Mouse (Mus musculus): ENCODE results near the gene Tns1.

The Tns1 gene

GRCm38 (mm10) chr1:73916298-73916697, 208.0 kb downstream of the Tns1 start:
- in situ Hi-C loops (cut with MboI; ENCODE audit: low pct_unique_long_range_greater_than_20kb in 1 of 2, low sequenced_read_pairs in 2 of 2, unreplicated experiment in 1 of 2) = no loop called here

DNA sequence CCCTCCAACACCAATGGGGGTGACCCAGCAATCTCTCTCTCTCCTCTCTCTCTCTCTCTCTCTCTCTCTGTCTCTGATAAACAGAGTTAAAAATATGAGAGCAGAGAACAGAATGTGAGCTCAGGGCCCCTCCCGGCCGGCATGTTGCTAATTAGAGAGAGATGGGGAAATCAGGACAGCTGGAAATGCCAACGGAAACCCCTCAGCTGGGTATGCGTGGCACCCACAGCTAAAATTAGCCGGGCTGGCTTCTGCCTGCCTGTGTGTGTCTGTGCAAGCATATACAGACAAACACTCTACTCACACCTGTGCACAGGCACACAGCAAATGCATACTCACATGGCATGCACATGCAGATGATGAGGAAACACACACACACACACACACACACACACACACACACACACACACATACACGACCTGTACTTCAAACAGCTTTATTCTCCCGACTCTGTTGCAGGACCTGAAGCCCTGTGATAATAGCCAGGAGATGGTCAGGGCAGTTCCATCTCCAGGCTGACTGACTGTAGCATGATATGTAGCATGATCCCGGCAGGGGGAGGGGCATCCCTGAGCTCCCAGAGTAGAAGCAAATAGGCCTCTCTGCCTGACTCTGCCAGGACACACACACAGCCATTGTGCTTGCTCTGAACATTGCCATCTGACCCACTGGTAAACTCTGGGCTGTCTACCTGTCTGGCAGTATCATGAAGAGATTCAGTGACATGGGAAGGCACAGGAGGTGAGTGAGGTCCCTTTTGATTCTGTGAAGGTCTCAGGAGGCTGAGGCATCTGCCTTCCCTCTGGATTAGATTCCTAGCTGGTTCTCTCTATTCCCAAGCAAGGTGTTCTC, 208.8 kb downstream of the Tns1 start:
- in situ Hi-C loops (cut with MboI; ENCODE audit: low pct_unique_long_range_greater_than_20kb in 1 of 2, low sequenced_read_pairs in 2 of 2, unreplicated experiment in 1 of 2) = no loop called here

GRCm38 (mm10) chr1:73914076-73914475, 210.2 kb downstream of the Tns1 start:
- in situ Hi-C loops (cut with MboI; ENCODE audit: low pct_unique_long_range_greater_than_20kb in 1 of 2, low sequenced_read_pairs in 2 of 2, unreplicated experiment in 1 of 2) = no loop called here

DNA sequence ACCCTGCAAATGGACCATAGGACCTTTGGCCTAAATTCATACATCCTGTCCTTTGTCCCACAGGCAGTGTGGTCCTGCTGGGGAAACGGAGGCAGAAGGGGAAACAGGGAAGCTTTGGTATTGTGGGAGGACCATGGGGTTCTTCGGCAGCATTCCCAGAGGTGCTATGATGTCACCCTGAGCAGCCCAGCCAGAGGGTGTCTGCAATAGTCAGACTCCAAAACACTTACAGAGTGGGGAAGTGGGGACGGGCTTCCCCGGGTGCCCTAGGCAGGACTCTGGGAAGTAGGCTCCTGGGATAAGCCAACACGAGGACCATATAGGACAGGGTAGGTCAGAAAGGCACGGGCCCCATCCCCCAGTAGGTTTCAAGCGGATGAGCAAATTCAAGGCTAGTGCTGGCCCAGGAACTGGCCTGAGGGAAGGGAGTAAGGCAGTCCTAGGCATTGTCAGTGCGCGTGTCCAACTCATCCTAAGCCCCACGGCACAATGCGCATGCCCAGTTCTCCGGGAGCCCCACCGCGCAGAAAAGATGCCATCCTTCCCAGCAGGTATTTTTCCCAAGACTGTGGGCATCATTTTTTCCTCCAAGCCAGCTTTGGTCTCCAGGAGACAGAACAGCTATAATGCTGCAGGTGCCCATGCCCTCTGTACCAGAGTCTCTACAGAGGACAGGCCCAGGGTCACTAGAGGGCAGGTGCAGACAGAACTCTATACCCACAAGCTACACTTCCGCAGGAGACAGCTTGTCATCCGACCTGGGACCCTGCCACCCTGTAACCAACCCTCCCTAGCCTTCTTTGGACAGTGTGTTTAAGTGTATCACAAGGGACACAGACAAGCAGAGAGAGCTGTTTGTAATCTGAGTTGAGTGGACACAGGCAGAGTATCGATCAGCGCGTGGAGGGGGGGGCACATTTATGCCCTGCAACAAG, 210.9 kb downstream of the Tns1 start:
- in situ Hi-C loops (cut with MboI; ENCODE audit: low pct_unique_long_range_greater_than_20kb in 1 of 2, low sequenced_read_pairs in 2 of 2, unreplicated experiment in 1 of 2) = no loop called here

DNA sequence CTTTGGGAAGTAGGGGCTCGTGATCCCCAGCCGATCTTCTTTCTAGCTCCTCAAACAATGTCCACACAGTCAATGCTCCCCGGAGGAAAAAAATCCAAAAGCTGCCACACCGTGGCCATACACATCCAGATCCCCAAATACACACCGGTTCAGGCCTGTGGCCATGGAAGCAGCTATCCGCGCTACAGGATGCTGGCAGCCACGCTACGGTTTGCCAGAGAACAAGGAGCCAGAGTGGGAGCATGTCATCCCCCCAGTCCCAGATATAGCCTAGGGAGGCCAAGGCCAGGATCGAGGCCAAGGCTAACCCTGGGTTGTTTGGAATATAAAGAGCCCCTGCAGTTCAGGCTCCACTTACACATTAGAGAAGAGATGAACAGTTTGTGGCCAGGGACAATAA, 211.8 kb downstream of the Tns1 start:
- in situ Hi-C loops (cut with MboI; ENCODE audit: low pct_unique_long_range_greater_than_20kb in 1 of 2, low sequenced_read_pairs in 2 of 2, unreplicated experiment in 1 of 2) = no loop called here

GRCm38 (mm10) chr1:73911981-73912380, 212.3 kb downstream of the Tns1 start:
- in situ Hi-C loops (cut with MboI; ENCODE audit: low pct_unique_long_range_greater_than_20kb in 1 of 2, low sequenced_read_pairs in 2 of 2, unreplicated experiment in 1 of 2) = no loop called here

DNA sequence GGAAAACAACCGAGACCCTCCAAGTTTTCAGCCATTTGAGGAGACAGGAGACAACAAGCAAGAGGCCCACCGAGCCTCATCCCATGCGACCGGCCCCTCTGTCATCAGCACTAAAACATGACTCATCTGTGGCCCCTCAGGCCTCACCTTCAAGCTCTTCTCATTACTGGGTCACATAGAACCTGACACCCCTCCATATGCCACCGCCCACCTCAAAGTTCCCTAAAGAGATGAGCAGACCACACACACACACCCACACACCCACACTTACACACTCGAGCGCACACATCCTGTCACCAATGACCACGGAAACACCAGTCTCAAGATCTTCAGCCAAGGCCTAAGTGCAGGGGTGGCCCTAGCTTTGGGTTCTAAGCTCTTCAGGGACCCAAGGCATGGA, 213.5 kb downstream of the Tns1 start:
- in situ Hi-C loops (cut with MboI; ENCODE audit: low pct_unique_long_range_greater_than_20kb in 1 of 2, low sequenced_read_pairs in 2 of 2, unreplicated experiment in 1 of 2) = no loop called here

DNA sequence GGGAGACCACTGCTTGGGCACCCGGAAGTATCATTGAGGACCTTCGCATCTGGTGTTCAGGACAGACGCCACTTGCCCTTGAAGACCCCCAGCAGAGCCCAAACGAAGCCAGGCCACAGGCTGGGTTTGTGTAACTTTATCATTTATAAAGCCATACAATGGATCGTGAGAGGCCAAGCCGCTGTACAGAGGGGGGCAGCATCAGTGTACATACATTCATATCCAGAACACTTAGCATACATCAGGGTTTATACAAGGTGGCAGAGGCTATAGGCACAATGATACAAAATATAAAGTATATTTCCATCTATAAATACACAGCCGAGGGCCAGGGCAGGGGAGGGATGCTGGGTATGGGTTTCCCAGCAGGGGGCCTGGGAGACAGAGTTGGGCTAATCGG, 214.1 kb downstream of the Tns1 start:
- in situ Hi-C loops (cut with MboI; ENCODE audit: low pct_unique_long_range_greater_than_20kb in 1 of 2, low sequenced_read_pairs in 2 of 2, unreplicated experiment in 1 of 2) = no loop called here

- in situ Hi-C loops (cut with MboI; ENCODE audit: low pct_unique_long_range_greater_than_20kb in 1 of 2, low sequenced_read_pairs in 2 of 2, unreplicated experiment in 1 of 2) = loop anchor here in 1 of 2 experiments (5.0 to 10.0 kb wide), 3 partner anchors 73 to 285 kb away; partner anchors contain the start of gene Cxcr1
Observed at GRCm38 (mm10) chr1:73909191-73909983, 214.9 kb downstream of the Tns1 start.

DNA sequence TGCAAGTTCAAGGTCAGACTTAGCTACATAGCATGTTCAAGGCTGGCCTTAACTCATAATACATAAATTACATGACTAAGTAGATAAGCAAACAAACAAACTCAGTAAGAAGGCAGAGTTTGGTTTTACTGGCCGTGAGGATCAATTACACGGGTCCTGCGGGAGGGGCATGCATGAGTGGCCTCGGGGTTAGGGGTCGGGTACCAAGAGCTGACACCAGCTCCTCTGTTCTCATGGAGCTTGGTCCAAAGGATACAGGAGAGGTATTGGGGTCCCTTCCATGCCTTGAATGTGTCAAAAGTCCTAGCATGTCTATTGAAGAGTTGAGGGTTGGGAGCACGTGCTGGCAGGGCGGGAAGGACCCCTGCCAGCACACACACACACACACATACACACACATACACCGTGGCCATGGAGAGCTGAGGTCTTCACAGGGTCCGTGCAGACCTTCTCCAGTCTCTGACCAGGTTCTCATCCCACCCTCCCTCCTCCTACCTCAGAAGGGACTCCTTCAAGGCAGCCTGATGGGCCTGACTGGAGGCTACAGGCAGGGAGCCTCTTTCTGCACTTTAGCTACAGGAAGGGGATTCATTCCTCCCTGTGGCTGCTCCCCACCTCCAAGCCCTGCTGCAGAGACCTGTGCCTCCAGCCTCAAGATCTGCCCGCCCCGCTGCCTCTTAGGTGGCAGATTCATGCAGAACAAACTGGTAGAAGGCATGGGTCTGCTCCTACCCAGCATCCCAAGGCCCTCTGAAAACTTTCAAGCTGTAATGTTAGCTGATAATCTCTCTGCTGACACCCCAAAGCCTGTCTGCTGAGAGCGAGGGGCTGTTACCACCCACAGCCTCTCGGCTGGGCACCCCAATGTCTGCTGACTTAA, 215.9 kb downstream of the Tns1 start:
- in situ Hi-C loops (cut with MboI; ENCODE audit: low pct_unique_long_range_greater_than_20kb in 1 of 2, low sequenced_read_pairs in 2 of 2, unreplicated experiment in 1 of 2) = loop anchor here in 1 of 2 experiments (5.0 to 10.0 kb wide), 3 partner anchors 74 to 286 kb away; partner anchors contain the start of gene Cxcr1

GRCm38 (mm10) chr1:73907166-73907565, 217.1 kb downstream of the Tns1 start:
- in situ Hi-C loops (cut with MboI; ENCODE audit: low pct_unique_long_range_greater_than_20kb in 1 of 2, low sequenced_read_pairs in 2 of 2, unreplicated experiment in 1 of 2) = loop anchor here in 1 of 2 experiments (5.0 to 10.0 kb wide), 3 partner anchors 75 to 288 kb away; partner anchors contain the start of gene Cxcr1

DNA sequence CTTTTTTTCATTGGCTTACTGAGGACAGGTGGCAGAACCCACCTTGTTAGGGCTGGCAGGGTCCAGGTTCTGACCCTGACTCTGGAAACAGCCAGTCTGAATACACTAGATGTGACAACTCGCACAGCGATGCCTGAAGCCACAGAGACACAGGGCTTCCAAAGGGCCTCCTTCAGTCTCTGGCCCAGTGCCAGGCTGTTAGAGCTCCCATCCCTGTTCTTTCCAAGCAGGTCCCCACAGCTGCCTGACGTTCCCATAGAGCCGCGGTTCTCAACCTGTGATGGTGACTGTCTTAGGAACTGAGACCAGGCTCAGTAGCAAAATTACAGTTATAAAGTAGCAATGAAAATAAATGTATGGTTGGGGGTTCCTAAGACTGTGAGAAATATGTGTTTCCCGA, 217.9 kb downstream of the Tns1 start:
- in situ Hi-C loops (cut with MboI; ENCODE audit: low pct_unique_long_range_greater_than_20kb in 1 of 2, low sequenced_read_pairs in 2 of 2, unreplicated experiment in 1 of 2) = loop anchor here in 1 of 2 experiments (5.0 to 10.0 kb wide), 3 partner anchors 76 to 288 kb away; partner anchors contain the start of gene Cxcr1

DNA sequence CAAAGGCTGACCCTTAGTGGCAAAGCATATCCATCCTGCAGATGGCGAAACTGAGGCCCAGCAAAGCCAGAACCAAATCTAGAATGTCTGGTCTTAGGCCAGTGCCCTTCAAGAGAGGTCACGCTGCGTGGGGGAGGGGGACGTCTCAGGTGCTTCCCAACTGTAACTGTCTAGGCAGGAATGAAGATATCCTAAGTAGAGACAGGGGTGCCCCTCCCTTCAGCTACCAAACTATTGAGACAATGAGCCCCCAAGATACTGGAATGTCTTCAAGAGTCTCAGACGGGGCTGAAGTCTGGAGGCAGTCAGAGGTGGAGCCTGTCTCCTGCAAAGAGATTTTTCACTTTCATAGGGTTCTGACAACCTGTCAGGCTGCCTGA, 218.4 kb downstream of the Tns1 start:
- in situ Hi-C loops (cut with MboI; ENCODE audit: low pct_unique_long_range_greater_than_20kb in 1 of 2, low sequenced_read_pairs in 2 of 2, unreplicated experiment in 1 of 2) = loop anchor here in 1 of 2 experiments (5.0 to 10.0 kb wide), 3 partner anchors 76 to 289 kb away; partner anchors contain the start of gene Cxcr1

DNA sequence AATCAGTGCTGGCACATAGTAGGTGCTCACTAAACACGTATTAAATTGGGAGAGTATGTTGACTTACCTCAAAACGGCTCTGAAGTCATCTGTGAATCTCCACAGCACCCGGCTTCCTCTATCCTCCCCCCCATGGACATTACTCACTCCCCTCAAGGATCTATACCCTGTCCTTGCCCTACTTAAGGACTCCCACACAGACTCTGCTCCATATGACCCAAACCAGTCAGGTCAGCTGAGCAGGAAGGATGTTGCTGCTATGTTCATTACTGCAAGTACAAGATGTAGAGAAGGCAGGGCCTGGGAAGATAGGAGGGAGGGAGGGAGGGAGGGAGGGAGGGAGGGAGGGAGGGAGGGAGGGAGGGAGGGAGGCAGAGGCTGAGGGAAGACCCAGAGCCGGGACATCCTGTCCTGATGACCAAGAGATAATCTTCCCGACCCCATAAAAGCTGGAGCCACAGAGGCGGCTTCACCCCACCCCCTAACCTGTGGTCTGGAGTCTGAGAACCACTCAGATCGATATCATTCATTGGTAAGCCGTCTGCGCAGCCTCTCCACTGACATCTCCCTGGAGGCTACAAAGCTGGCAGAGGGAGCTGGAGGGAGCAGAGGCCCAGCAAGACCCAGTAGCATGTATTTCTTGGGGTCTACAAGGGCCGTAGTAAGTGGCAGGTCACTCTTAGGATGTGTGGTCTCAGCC, 219.0 kb downstream of the Tns1 start:
- in situ Hi-C loops (cut with MboI; ENCODE audit: low pct_unique_long_range_greater_than_20kb in 1 of 2, low sequenced_read_pairs in 2 of 2, unreplicated experiment in 1 of 2) = loop anchor here in 1 of 2 experiments (5.0 to 10.0 kb wide), 3 partner anchors 77 to 290 kb away; partner anchors contain the start of gene Cxcr1

DNA sequence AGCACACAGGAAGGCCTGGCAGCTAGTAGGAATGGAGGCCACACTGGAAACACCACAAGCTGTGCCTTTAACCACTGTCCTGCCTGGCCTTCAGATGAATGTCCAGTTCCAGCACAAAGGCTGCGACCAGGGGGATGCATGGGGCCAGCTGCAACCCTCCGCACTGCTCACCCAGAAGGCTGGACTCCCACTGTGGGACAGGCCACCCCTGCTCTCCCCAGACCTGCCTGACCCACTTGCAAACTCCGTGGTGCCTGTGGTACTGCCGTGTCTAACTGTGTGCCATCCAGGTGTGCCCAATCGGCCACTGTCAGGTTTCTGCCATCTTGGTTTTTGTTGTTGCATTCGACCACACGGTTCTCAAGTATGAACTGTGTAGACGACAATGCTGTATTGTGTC, 219.6 kb downstream of the Tns1 start:
- in situ Hi-C loops (cut with MboI; ENCODE audit: low pct_unique_long_range_greater_than_20kb in 1 of 2, low sequenced_read_pairs in 2 of 2, unreplicated experiment in 1 of 2) = loop anchor here (5.0 to 10.0 kb wide), 6 partner anchors 78 to 290 kb away; partner anchors contain the start of genes Cxcr1 (in 1 of the 2) and Rufy4 (in 1 of the 2)

- in situ Hi-C loops (cut with MboI; ENCODE audit: low pct_unique_long_range_greater_than_20kb in 1 of 2, low sequenced_read_pairs in 2 of 2, unreplicated experiment in 1 of 2) = loop anchor here (5.0 to 10.0 kb wide), 5 partner anchors 84 to 292 kb away; partner anchors contain the start of genes Cxcr1 (in 1 of the 2) and Rufy4 (in 1 of the 2)
Observed at GRCm38 (mm10) chr1:73903035-73903434, 221.2 kb downstream of the Tns1 start.

Measured in mouse embryonic stem cell (cell line).